Mouse (Mus musculus): ENCODE data around the gene Znrf2. TPM values are rescaled to one million over a fixed set of nuclear protein-coding genes. Genes with fewer than 3 reads are reported as not detected.
A peak's percentile ranks its signal among the peaks of the same experiment; 100 is the strongest.

The Znrf2 gene
- total and polyA plus RNA-seq, 3 experiments, result 16.1 to 21.3 TPM; not detected in 1

GRCm38 (mm10) chr6:54931641-54932040 lies 114.9 kb downstream of the Znrf2 start:
- H3K9me3 ChIP-seq (replicated peaks; ENCODE audit: insufficient read depth, low read length), result no peaks in the 10 kb centered on the region
- TF ChIP-seq TAL1 (IDR thresholded peaks at IDR 0.05; ENCODE audit: low read length) (no peak), CTCF (IDR thresholded peaks at IDR 0.05 in 2 of 3, conservative IDR thresholded peaks at IDR 0.05 in 1 of 3; ENCODE audit: control insufficient read depth in 1 of 3, insufficient read depth in 1 of 3, low read depth in 2 of 3, low read length in 3 of 3, poor library complexity in 1 of 3, severe bottlenecking in 1 of 3) (no peak)
- H3K27ac ChIP-seq (ENCODE audit: control insufficient read depth, low read depth, low read length), result no peak overlapping the region
- H3K9ac ChIP-seq (ENCODE audit: control insufficient read depth, low read depth, low read length, poor library complexity, severe bottlenecking), result no peak overlapping the region
- H3K36me3 ChIP-seq (ENCODE audit: control insufficient read depth in 1 of 2, insufficient read depth in 2 of 2, low read length in 2 of 2), result peaks cover 0 to 13% of the 10 kb centered on the region in 2 experiments; a peak in 2 of 4 replicates
- DNase-seq (ENCODE audit: low read depth, low spot score), result no peak
- H3K4me1 ChIP-seq (ENCODE audit: control insufficient read depth in 1 of 2, insufficient read depth in 2 of 2, low read length in 2 of 2), result peaks cover 5 to 24% of the 10 kb centered on the region in 2 experiments
- H3K4me3 ChIP-seq (ENCODE audit: control insufficient read depth in 1 of 2, insufficient read depth in 1 of 2, low read depth in 2 of 2, low read length in 2 of 2), result no peak overlapping the region
- no peaks in the 10 kb centered on the region for H3K27me3 ChIP-seq (ENCODE audit: control insufficient read depth in 1 of 2, insufficient read depth in 2 of 2, low read length in 2 of 2)
- H3K79me2 ChIP-seq (ENCODE audit: control insufficient read depth, insufficient read depth, low read length, poor library complexity), result no peaks in the 10 kb centered on the region

DNA sequence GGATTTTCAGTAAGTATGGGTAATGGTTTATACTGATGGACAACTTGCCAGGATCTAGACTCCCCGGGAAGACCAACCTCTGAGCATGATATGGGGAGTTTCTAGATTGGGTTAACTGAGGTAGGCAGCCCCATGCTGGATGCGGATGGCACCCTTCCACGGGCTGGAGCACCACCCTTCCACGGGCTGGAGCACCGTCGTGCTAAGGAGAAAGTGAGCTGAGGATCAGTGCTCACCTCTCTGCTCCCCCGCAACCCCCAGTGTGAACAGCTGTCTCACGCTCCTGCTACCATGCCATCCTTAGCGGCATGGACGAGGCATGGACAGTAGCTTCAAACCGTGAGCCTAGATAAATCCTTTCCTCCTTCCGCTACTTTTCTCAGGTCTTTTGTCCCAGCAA lies 115.8 kb downstream of the Znrf2 start:
- no peak overlapping the region for H3K9ac ChIP-seq (ENCODE audit: control insufficient read depth, low read depth, low read length, poor library complexity, severe bottlenecking)
- no peak for DNase-seq (ENCODE audit: low read depth, low spot score)
- H3K9me3 ChIP-seq (replicated peaks; ENCODE audit: insufficient read depth, low read length), result no peaks in the 10 kb centered on the region
- H3K4me3 ChIP-seq (ENCODE audit: control insufficient read depth in 1 of 2, insufficient read depth in 1 of 2, low read depth in 2 of 2, low read length in 2 of 2), result no peak overlapping the region
- H3K79me2 ChIP-seq (ENCODE audit: control insufficient read depth, insufficient read depth, low read length, poor library complexity), result no peaks in the 10 kb centered on the region
- H3K4me1 ChIP-seq (ENCODE audit: control insufficient read depth in 1 of 2, insufficient read depth in 2 of 2, low read length in 2 of 2), result peaks cover 5 to 24% of the 10 kb centered on the region in 2 experiments
- peaks cover 0 to 13% of the 10 kb centered on the region in 2 experiments; a peak in 2 of 4 replicates for H3K36me3 ChIP-seq (ENCODE audit: control insufficient read depth in 1 of 2, insufficient read depth in 2 of 2, low read length in 2 of 2)
- H3K27me3 ChIP-seq (ENCODE audit: control insufficient read depth in 1 of 2, insufficient read depth in 2 of 2, low read length in 2 of 2), result no peaks in the 10 kb centered on the region
- no peak overlapping the region for H3K27ac ChIP-seq (ENCODE audit: control insufficient read depth, low read depth, low read length)
- no peak for TF ChIP-seq EP300 (IDR thresholded peaks at IDR 0.05; ENCODE audit: low read depth in 1 of 2, low read length in 2 of 2)
- TF ChIP-seq NELFE (IDR thresholded peaks at IDR 0.05; ENCODE audit: low read depth, low read length), result no peak
- no peak for TF ChIP-seq POLR2AphosphoS5 (IDR thresholded peaks at IDR 0.05; ENCODE audit: borderline replicate concordance, low read depth, low read length)

DNA sequence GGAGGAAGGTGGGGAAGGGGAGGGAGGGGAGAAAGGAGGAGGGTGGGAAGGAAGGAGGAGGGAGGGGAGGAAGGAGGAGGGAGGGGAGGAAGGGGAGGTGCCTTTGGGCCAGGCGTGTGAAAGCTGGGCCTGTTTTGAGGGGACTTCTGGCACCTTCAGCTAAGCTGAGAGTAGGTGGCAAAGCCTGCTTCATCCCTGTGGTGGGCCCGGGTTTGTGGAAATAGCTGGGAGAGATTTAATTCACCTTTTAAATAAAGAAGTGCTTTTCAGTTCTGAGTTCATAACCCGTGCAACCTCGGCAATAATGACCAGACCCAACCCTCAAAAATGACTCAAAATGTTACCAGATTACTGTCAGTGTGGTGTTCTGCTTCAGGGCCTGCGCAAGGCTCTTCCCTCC lies 116.5 kb downstream of the Znrf2 start:
- H3K36me3 ChIP-seq (ENCODE audit: control insufficient read depth in 1 of 2, insufficient read depth in 2 of 2, low read length in 2 of 2), result peaks cover 0 to 13% of the 10 kb centered on the region in 2 experiments; a peak in 2 of 4 replicates

GRCm38 (mm10) chr6:54933866-54934265 lies 117.2 kb downstream of the Znrf2 start:
- Histone ChIP-seq H3K27ac (ENCODE audit: control insufficient read depth, low read depth, low read length) (peak overlapping the region; percentile 55; the same call in 1 of the 2 replicates), H3K27me3 (ENCODE audit: control insufficient read depth in 1 of 2, insufficient read depth in 2 of 2, low read length in 2 of 2) (no peaks in the 10 kb centered on the region)
- TF ChIP-seq TAL1 (IDR thresholded peaks at IDR 0.05; ENCODE audit: low read length) (no peak), NELFE (IDR thresholded peaks at IDR 0.05; ENCODE audit: low read depth, low read length) (peak; percentile 38), BHLHE40 (IDR thresholded peaks at IDR 0.05; ENCODE audit: borderline replicate concordance, low read depth, low read length) (no peak), ZNF384 (IDR thresholded peaks at IDR 0.05; ENCODE audit: low read depth, low read length) (no peak), HCFC1 (IDR thresholded peaks at IDR 0.05; ENCODE audit: low read depth, low read length) (0 out of 2 replicates have a peak, but pooled peaks have one; percentile 16), GABPA (IDR thresholded peaks at IDR 0.05; ENCODE audit: low read depth, low read length) (no peak), ZKSCAN1 (IDR thresholded peaks at IDR 0.05; ENCODE audit: low read depth, low read length) (no peak), TBP (IDR thresholded peaks at IDR 0.05; ENCODE audit: low read depth, low read length) (0 out of 2 replicates have a peak, but pooled peaks have one; percentile 11), EP300 (IDR thresholded peaks at IDR 0.05; ENCODE audit: low read depth in 1 of 2, low read length in 2 of 2) (peak; percentile 60 to 66), CHD2 (IDR thresholded peaks at IDR 0.05; ENCODE audit: low read length) (no peak), MAZ (IDR thresholded peaks at IDR 0.05; ENCODE audit: low read depth, low read length) (no peak), UBTF (IDR thresholded peaks at IDR 0.05; ENCODE audit: borderline replicate concordance, insufficient read depth, low read depth, low read length) (no peak), MAFK (IDR thresholded peaks at IDR 0.05; ENCODE audit: borderline replicate concordance, low read depth, low read length) (no peak), POLR2AphosphoS5 (IDR thresholded peaks at IDR 0.05; ENCODE audit: borderline replicate concordance, low read depth, low read length) (no peak), CHD1 (IDR thresholded peaks at IDR 0.05; ENCODE audit: low read depth, low read length) (no peak), KAT2A (conservative IDR thresholded peaks at IDR 0.05; ENCODE audit: low read depth, low read length) (no peak)

More for the DNA sequence above, 116.5 kb downstream of the Znrf2 start:
- DNase-seq (ENCODE audit: low read depth, low spot score), result peak; percentile 18
- Histone ChIP-seq H3K27ac (ENCODE audit: control insufficient read depth, low read depth, low read length) (no peak overlapping the region; the same call in 1 of the 2 replicates), H3K4me1 (ENCODE audit: control insufficient read depth in 1 of 2, insufficient read depth in 2 of 2, low read length in 2 of 2) (peaks cover 5 to 24% of the 10 kb centered on the region in 2 experiments), H3K9ac (ENCODE audit: control insufficient read depth, low read depth, low read length, poor library complexity, severe bottlenecking) (no peak overlapping the region), H3K4me3 (ENCODE audit: control insufficient read depth in 1 of 2, insufficient read depth in 1 of 2, low read depth in 2 of 2, low read length in 2 of 2) (no peak overlapping the region), H3K27me3 (ENCODE audit: control insufficient read depth in 1 of 2, insufficient read depth in 2 of 2, low read length in 2 of 2) (no peaks in the 10 kb centered on the region), H3K9me3 (replicated peaks; ENCODE audit: insufficient read depth, low read length) (no peaks in the 10 kb centered on the region), H3K79me2 (ENCODE audit: control insufficient read depth, insufficient read depth, low read length, poor library complexity) (no peaks in the 10 kb centered on the region)
- TF ChIP-seq ZKSCAN1 (IDR thresholded peaks at IDR 0.05; ENCODE audit: low read depth, low read length), result no peak
- TF ChIP-seq CTCF (IDR thresholded peaks at IDR 0.05 in 2 of 3, conservative IDR thresholded peaks at IDR 0.05 in 1 of 3; ENCODE audit: control insufficient read depth in 1 of 3, insufficient read depth in 1 of 3, low read depth in 2 of 3, low read length in 3 of 3, poor library complexity in 1 of 3, severe bottlenecking in 1 of 3), result no peak
- no peak for TF ChIP-seq NRF1 (IDR thresholded peaks at IDR 0.05; ENCODE audit: insufficient read depth, low read depth, low read length, poor library complexity, severe bottlenecking)

More at GRCm38 (mm10) chr6:54933866-54934265, 117.2 kb downstream of the Znrf2 start:
- H3K4me3 ChIP-seq (ENCODE audit: control insufficient read depth in 1 of 2, insufficient read depth in 1 of 2, low read depth in 2 of 2, low read length in 2 of 2), result no peak overlapping the region
- DNase-seq (ENCODE audit: low read depth, low spot score), result peak; percentile 64
- H3K79me2 ChIP-seq (ENCODE audit: control insufficient read depth, insufficient read depth, low read length, poor library complexity), result no peaks in the 10 kb centered on the region
- peak overlapping the region; percentile 35; the same call in 1 of the 2 replicates for H3K9ac ChIP-seq (ENCODE audit: control insufficient read depth, low read depth, low read length, poor library complexity, severe bottlenecking)
- H3K36me3 ChIP-seq (ENCODE audit: control insufficient read depth in 1 of 2, insufficient read depth in 2 of 2, low read length in 2 of 2), result peaks cover 0 to 13% of the 10 kb centered on the region in 2 experiments; a peak in 2 of 4 replicates
- no peaks in the 10 kb centered on the region for H3K9me3 ChIP-seq (replicated peaks; ENCODE audit: insufficient read depth, low read length)
- peaks cover 5 to 24% of the 10 kb centered on the region in 2 experiments for H3K4me1 ChIP-seq (ENCODE audit: control insufficient read depth in 1 of 2, insufficient read depth in 2 of 2, low read length in 2 of 2)
